Mouse (Mus musculus) liver, postnatal 0 days (tissue): ENCODE measurements around the gene Efcab14.

Experiments used
- CTCF ChIP-seq: sonication (generic); IDR thresholded peaks from 2 replicates; pipeline ENCODE4 v1.5.1; 2016; ENCODE audit warnings: antibody characterized with exemption, low read depth
- EP300 ChIP-seq: IDR thresholded peaks from 2 replicates; pipeline ENCODE4 v1.6.1; 2016; ENCODE audit warnings: antibody characterized with exemption, low read depth, mild to moderate bottlenecking

- TF ChIP-seq CTCF (no peak), EP300 (no peak)
Observed at GRCm38 (mm10) chr4:115749336-115749735, 11.8 kb downstream of the Efcab14 start.
